Mouse (Mus musculus): ENCODE data around the gene Ehmt1. TPM values are rescaled to one million over a fixed set of nuclear protein-coding genes. Genes with fewer than 3 reads are reported as not detected.

Gene Ehmt1
- polyA plus RNA-seq, 1 experiment from 2014 or later: 119 TPM

DNA sequence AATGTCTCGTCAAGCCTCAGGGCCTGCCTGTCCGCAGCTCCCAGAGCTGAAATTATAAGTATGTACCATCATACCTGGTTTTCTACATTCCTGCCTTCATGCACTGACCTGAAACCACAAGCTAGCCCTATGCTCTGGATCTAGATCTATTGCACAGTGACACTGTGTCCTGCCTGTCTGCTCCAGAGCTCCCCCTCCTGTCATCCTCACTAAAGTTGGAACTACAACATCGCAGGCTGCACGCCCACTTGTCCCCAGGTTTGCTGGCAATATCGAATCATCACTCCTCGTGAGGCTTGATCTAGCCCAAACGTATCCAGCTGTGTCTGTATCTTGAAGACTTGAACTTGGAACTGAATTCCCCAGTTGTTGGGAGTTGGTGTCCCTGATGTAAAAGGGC lies 144.6 kb downstream of the Ehmt1 start:
- no peak for DNase-seq (ENCODE audit: low spot score)
- H3K9me3 ChIP-seq: no peaks in the 10 kb centered on the region
- no peaks in the 10 kb centered on the region for H3K27me3 ChIP-seq (ENCODE audit: insufficient read depth, poor library complexity, severe bottlenecking)
- peaks cover 26% of the 10 kb centered on the region for H3K4me1 ChIP-seq (replicated peaks)
- whole genome bisulfite sequencing: 61% methylated on average over 7 of the region's 7 CpGs
- no peaks in the 10 kb centered on the region for H3K36me3 ChIP-seq
- H3K4me3 ChIP-seq: no peak overlapping the region
- no peak overlapping the region for H3K27ac ChIP-seq

DNA sequence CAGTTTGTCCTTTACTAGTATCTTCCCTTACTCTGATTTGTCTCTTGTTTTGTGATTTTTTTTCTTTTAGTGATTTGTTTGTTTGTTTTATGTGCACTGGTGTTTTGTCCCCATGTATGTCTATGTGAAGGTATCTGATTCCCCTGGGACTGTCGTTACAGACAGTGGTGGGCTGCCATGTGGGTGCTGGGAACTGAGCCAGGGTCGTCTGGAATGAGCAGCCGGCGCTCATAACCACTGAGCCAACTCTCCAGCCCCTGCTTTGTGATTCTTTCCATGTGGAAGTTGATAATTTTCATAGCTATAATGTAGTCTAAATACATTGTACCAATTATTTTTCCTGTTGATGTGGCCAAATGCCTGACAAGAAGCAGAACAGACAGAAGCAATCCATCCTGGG lies 148.6 kb downstream of the Ehmt1 start:
- H3K4me1 ChIP-seq (replicated peaks): peaks cover 12% of the 10 kb centered on the region
- H3K4me3 ChIP-seq: no peak overlapping the region
- H3K36me3 ChIP-seq: no peaks in the 10 kb centered on the region
- no peak overlapping the region for H3K27ac ChIP-seq
- 90% methylated on average over 4 of the region's 4 CpGs for WGBS
- H3K27me3 ChIP-seq (ENCODE audit: insufficient read depth, poor library complexity, severe bottlenecking): no peaks in the 10 kb centered on the region
- H3K9me3 ChIP-seq: no peaks in the 10 kb centered on the region
- no peak for DNase-seq (ENCODE audit: low spot score)

DNA sequence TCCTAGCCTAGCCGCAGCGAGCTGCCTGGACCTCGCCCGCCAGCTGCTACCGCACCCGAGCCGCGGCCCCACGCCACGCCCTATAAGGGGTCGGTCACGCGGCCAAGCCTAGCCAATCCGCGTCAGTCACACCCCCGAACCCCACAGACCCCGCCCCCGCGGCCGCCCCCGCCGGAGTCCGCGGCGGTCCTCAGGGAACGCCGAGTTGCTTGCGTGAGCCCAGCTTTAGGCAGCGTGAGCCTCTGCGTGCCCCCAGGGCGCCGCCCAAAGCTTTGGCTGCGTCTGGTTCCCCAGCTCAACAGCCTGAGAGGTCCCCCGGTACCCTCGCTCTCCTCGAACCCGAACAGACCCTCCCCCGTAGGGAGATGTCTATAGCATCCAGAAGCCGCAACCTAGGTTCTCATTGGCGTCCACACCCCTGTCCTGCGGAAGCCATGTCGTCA lies 156.3 kb downstream of the Ehmt1 start, which contains the start of gene Cacna1b:
Gene Cacna1b (minus strand): TSS at position 38 of the 443 bp plus-strand sequence.
- Histone ChIP-seq H3K27ac (peak within 1 kb of the TSS; percentile 84), H3K9me3 (no peaks in the 10 kb centered on the region), H3K4me3 (peak within 1 kb of the TSS; percentile 80), H3K27me3 (ENCODE audit: insufficient read depth, poor library complexity, severe bottlenecking) (peaks cover 31% of the 10 kb centered on the region), H3K36me3 (no peaks in the 10 kb centered on the region), H3K4me1 (replicated peaks) (peaks cover 19% of the 10 kb centered on the region)
- peak; percentile 87 for DNase-seq (ENCODE audit: low spot score)
- under 1% methylated on average over 42 of the region's 42 CpGs for WGBS

- under 1% methylated on average over 52 of the region's 52 CpGs for WGBS
- DNase-seq (ENCODE audit: low spot score): peak; percentile 46
- Histone ChIP-seq H3K27ac (peak overlapping the region; percentile 84), H3K36me3 (no peaks in the 10 kb centered on the region), H3K4me3 (peak overlapping the region; percentile 80), H3K9me3 (no peaks in the 10 kb centered on the region), H3K27me3 (ENCODE audit: insufficient read depth, poor library complexity, severe bottlenecking) (peaks cover 31% of the 10 kb centered on the region), H3K4me1 (replicated peaks) (peaks cover 19% of the 10 kb centered on the region)
Measured at GRCm38 (mm10) chr2:24762446-24762960, 156.9 kb downstream of the Ehmt1 start.

GRCm38 (mm10) chr2:24761923-24762445 lies 157.4 kb downstream of the Ehmt1 start:
- peak; percentile 81 for DNase-seq (ENCODE audit: low spot score)
- peaks cover 31% of the 10 kb centered on the region for H3K27me3 ChIP-seq (ENCODE audit: insufficient read depth, poor library complexity, severe bottlenecking)
- H3K4me3 ChIP-seq: peak overlapping the region; percentile 80
- H3K4me1 ChIP-seq (replicated peaks): peaks cover 19% of the 10 kb centered on the region
- peak overlapping the region; percentile 84 for H3K27ac ChIP-seq
- under 1% methylated on average over 35 of the region's 35 CpGs for WGBS
- no peaks in the 10 kb centered on the region for H3K9me3 ChIP-seq
- H3K36me3 ChIP-seq: no peaks in the 10 kb centered on the region; the same call in 1 of the 2 replicates

- peaks cover 8% of the 10 kb centered on the region for H3K36me3 ChIP-seq
- WGBS: 91% methylated on average over 1 of the region's 1 CpGs
- no peaks in the 10 kb centered on the region for H3K27me3 ChIP-seq (ENCODE audit: insufficient read depth, poor library complexity, severe bottlenecking)
- H3K27ac ChIP-seq: no peak overlapping the region
- peak; percentile 62 for DNase-seq (ENCODE audit: low spot score)
- H3K9me3 ChIP-seq: no peaks in the 10 kb centered on the region
- no peak overlapping the region for H3K4me3 ChIP-seq
- 0 out of 2 replicates have a peak, but pooled peaks cover 7% of the 10 kb centered on the region for H3K4me1 ChIP-seq (replicated peaks)
Measured at GRCm38 (mm10) chr2:24755276-24755675, 164.1 kb downstream of the Ehmt1 start.

GRCm38 (mm10) chr2:24752599-24752998 lies 166.8 kb downstream of the Ehmt1 start:
- Histone ChIP-seq H3K9me3 (no peaks in the 10 kb centered on the region), H3K27ac (no peak overlapping the region), H3K27me3 (ENCODE audit: insufficient read depth, poor library complexity, severe bottlenecking) (no peaks in the 10 kb centered on the region), H3K4me3 (no peak overlapping the region), H3K36me3 (peaks cover 8% of the 10 kb centered on the region), H3K4me1 (replicated peaks) (0 out of 2 replicates have a peak, but pooled peaks cover 7% of the 10 kb centered on the region)
- no peak for DNase-seq (ENCODE audit: low spot score)
- 67% methylated on average over 4 of the region's 4 CpGs for WGBS

DNA sequence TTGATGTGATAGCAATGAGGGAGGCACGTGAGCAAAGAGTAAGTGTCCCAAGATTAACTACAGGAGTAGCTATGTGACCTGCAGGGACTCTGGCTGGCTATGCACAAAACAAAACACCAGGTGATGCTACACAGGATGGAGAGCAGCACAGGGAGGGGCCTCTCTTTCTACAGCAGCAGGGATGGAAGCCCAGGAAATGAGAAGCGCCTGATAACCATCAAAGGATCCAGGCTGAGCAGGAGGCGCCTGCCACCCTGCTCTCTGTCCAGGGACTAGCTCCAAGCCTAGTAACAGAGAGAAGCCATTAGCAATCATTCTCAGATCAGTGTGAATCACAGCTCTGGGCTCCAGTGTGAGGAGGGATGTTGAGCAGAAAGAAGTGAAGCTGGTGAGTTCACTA lies 169.4 kb downstream of the Ehmt1 start:
- Histone ChIP-seq H3K9me3 (no peaks in the 10 kb centered on the region), H3K27me3 (ENCODE audit: insufficient read depth, poor library complexity, severe bottlenecking) (no peaks in the 10 kb centered on the region), H3K27ac (no peak overlapping the region), H3K4me1 (replicated peaks) (0 out of 2 replicates have a peak, but pooled peaks cover 7% of the 10 kb centered on the region), H3K4me3 (no peak overlapping the region), H3K36me3 (peaks cover 8% of the 10 kb centered on the region)
- 82% methylated on average over 3 of the region's 3 CpGs for WGBS
- DNase-seq (ENCODE audit: low spot score): no peak

GRCm38 (mm10) chr2:24747878-24748277 lies 171.5 kb downstream of the Ehmt1 start:
- H3K4me1 ChIP-seq (replicated peaks): 0 out of 2 replicates have a peak, but pooled peaks cover 4% of the 10 kb centered on the region
- H3K27ac ChIP-seq: no peak overlapping the region
- peaks cover 8% of the 10 kb centered on the region for H3K36me3 ChIP-seq
- 71% methylated on average over 7 of the region's 7 CpGs for WGBS
- H3K4me3 ChIP-seq: no peak overlapping the region
- no peaks in the 10 kb centered on the region for H3K9me3 ChIP-seq
- no peak for DNase-seq (ENCODE audit: low spot score)
- H3K27me3 ChIP-seq (ENCODE audit: insufficient read depth, poor library complexity, severe bottlenecking): no peaks in the 10 kb centered on the region

Other genes with a start within 250 kb of the Ehmt1 start
- 3.3 and 3.7 TPM in 2 replicates for gene Cacna1b, start 156.5 kb downstream of the Ehmt1 start, polyA plus RNA-seq (2016; fragmentation: Nextera tagmentation; extraction: Ambion mirVana)
- 19.4 and 20.6 TPM in 2 replicates for gene Arrdc1, start 15.6 kb upstream of the Ehmt1 start, polyA plus RNA-seq (2016; fragmentation: Nextera tagmentation; extraction: Ambion mirVana)
- gene Zmynd19, start 30.2 kb upstream of the Ehmt1 start, polyA plus RNA-seq (2016; fragmentation: Nextera tagmentation; extraction: Ambion mirVana): 24.0 and 27.6 TPM in 2 replicates
- 30.8 and 35.5 TPM in 2 replicates for gene Dph7, start 42.8 kb upstream of the Ehmt1 start, polyA plus RNA-seq (2016; fragmentation: Nextera tagmentation; extraction: Ambion mirVana)
- 128 and 156 TPM in 2 replicates for gene Mrpl41, start 55.5 kb upstream of the Ehmt1 start, polyA plus RNA-seq (2016; fragmentation: Nextera tagmentation; extraction: Ambion mirVana)
- gene Pnpla7, start 56.4 kb upstream of the Ehmt1 start, polyA plus RNA-seq (2016; fragmentation: Nextera tagmentation; extraction: Ambion mirVana): 3.9 and 5.3 TPM in 2 replicates
- 72.2 and 89.0 TPM in 2 replicates for gene Nsmf, start 134.7 kb upstream of the Ehmt1 start, polyA plus RNA-seq (2016; fragmentation: Nextera tagmentation; extraction: Ambion mirVana)
- not detected in 2 replicates for gene Entpd8, start 160.7 kb upstream of the Ehmt1 start, polyA plus RNA-seq (2016; fragmentation: Nextera tagmentation; extraction: Ambion mirVana)
- gene Noxa1, start 175.5 kb upstream of the Ehmt1 start, polyA plus RNA-seq (2016; fragmentation: Nextera tagmentation; extraction: Ambion mirVana): 0.22 and 0.38 TPM in 2 replicates